Mouse (Mus musculus): ENCODE data around the gene Ppm1m.

Ppm1m gene

GRCm38 (mm10) chr9:106159784-106160301 is 39.7 kb downstream of the Ppm1m start:
- peak; percentile 89 for DNase-seq (ENCODE audit: low read depth, low spot score)

DNA sequence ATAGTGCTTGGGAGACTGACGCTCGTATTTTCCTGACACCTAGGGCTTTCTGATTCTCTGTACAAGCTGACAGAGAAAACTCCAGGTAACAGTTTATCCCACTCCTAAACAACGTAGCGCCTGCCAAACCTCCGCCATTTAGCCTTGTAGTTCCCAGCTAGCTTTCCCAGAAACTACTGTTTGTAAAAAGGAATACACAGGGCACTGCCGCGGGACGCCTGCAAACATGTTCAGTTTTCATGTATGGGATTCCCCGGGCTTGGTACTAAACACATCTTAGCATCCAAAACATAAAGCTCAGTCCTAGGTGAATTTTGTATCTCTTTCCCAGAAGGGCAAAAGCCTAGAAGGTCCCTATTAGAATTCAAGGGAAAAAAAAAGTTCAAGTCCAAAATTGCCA is 40.3 kb downstream of the Ppm1m start:
- DNase-seq (ENCODE audit: low read depth, low spot score), result no peak

- DNase-seq (ENCODE audit: low read depth, low spot score), result no peak
These were observed 41.5 kb downstream of the Ppm1m start, which contains the start of gene Glyctk for GRCm38 (mm10) chr9:106158037-106158491. Gene Glyctk (minus strand): TSS chr9:106158138.

DNA sequence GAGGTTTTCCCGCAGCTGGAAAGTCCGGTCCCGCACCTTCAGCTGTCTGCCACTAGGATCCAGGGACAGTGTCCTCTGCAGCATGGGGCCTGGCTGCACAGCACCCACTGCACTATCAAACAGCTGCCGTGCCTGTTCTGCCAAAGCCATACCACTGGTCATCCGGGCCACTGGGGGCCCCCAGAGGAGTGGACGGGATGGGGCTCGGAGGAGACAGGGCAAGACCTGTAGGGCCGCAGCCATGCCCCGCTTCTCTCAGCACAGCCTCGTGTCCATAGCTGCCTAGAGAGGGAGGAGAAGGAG is 42.0 kb downstream of the Ppm1m start:
- no peak for DNase-seq (ENCODE audit: low read depth, low spot score)

GRCm38 (mm10) chr9:106156921-106157622 is 42.5 kb downstream of the Ppm1m start:
- no peak for DNase-seq (ENCODE audit: low read depth, low spot score)

GRCm38 (mm10) chr9:106156419-106156818 is 43.1 kb downstream of the Ppm1m start:
- peak; percentile 73 for DNase-seq (ENCODE audit: low read depth, low spot score)

DNA sequence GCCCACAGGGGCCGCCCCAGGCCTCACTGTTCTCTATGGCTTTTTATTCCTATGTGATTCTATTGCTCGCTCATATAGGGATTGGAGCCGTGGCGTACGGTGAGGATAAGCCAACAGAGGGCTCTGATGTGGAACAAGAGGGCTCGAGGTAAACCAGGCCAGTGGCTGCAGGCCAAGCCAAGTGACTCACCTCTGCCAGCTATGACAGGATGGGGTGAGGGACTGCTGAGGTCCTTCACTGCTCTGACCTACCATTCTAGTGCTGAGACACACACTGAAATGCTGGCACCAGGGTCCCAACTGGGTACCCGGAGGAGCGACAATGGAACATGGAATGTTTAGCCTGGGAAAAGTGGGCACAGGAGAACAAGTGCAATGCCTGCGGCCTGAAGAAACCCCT is 45.4 kb downstream of the Ppm1m start:
- DNase-seq (ENCODE audit: low read depth, low spot score), result no peak

DNA sequence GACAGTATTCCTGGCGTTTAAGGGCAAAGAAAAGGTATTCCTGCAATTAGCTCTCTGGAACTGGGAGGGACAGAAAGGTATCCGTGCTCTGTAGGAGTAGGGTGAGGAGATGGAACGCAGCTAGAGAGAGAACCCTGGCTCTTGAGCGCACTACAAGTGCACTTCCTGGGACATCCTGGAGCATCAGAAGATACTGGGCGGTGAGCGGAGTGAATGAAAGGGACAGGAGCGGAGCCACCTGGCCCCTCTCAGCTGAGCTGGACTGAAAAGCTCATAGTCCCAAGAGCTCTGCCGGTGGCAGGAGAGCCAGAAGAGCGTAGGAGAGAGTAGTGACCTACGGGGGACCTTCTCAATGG is 50.2 kb downstream of the Ppm1m start:
- no peak for DNase-seq (ENCODE audit: low read depth, low spot score)

DNA sequence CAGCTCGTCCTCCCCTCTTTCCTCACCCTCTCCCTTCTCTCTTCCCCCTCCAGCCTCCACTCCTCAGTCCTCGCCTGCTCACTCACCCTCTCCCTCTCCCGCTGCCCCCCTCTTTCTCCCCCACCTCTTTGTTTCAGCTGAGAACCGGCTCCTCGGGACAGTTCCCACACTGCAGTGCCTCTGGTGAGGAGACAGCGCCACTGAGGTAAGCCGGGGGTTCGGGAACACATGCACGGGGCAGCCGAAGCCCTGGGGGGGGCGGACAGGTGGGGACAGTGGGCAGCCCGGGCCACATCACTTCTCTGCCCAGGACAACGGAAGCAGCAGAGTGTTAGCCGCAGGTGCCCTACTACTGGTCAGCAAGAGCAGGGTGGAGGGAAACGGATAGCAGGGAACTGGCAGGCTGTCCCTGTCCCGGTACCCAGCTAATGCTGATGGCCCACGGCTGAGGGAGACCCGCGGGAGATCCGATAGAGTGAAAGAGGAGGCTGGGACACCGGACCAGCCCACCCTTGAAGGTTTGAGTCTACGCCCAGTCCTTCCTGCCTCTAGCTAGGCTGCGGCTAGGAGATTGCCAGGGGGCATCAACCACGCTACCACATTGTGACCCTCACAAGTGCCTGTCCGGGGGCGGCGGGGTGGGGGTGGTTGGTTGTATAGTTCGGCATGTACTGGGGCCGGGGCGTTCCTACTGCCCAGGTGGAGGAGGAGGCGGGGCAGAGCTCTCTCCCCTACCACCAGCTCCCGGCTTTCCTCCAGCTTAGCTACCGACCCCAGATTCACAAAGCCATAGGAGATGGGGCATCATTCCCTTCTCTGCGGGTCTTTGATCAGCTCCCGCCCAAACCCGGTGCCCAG is 50.8 kb downstream of the Ppm1m start:
- no peak for DNase-seq (ENCODE audit: low read depth, low spot score)

DNA sequence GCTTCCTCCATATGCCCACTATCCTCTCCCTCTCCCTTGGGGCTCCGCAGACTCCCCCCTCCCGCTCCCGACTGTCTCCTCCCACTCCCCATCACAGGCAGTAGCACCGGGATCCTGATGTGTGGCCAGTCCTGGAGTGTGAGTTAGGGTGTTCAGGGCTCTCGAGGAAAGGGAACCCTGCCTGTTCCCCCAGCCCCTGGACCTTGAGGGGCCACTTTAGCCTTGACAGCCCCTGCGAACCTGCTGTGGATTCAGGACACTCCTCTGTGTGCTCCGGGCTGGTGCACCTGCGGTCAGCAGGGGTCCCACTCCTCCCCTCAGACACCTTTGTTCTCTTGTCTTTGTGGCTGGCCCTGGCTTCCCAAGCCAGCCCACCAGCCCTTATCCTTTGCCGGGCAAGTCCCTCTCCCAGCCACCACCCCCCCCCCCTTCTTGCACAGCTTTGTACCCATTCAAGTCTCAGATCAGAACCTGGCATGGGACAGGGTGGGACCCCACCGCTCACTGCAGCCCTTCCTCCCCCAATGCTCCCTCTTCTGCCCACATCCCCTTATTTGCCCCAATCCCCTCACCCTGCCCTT is 51.6 kb downstream of the Ppm1m start:
- DNase-seq (ENCODE audit: low read depth, low spot score), result no peak

GRCm38 (mm10) chr9:106147281-106147680 is 52.3 kb downstream of the Ppm1m start:
- DNase-seq (ENCODE audit: low read depth, low spot score), result no peak

GRCm38 (mm10) chr9:106145582-106145981 is 54.0 kb downstream of the Ppm1m start:
- DNase-seq (ENCODE audit: low read depth, low spot score), result no peak
